Comparison of ENCODE assay signal across 17 mouse cellular contexts in the genomic region with DNA sequence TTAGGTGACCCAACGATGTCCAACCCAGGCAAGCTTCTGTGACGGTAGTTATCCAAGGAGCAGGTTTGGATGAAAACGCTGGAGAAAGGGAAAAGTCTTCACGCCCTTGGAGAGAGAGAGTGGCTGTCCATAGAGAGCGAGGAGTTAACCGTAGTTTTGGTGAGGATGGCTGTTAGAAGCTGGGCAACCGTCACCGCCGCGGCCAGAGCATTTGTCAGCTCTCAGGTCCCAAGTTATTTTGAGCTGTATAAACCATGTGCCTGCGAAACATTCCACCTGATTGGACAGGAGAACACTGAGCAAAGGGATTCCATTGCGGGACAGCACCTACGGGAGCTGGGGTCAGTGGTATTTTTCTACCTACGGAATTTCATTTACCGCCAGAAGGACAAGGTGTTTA. TPM values are rescaled to one million over a fixed set of nuclear protein-coding genes. Genes with fewer than 3 reads are reported as not detected.
DNase-seq lines count a peak whose midpoint lies in the region; ATAC-seq and TF ChIP-seq lines count a peak whose summit lies in the region.
"Had no signal": no experiment of that assay in that cellular context is flagged by ENCODE, and none has a peak within 500 bp of the region (broad histone marks: within the 10 kb centered on the region; RNA-seq: fewer than 3 reads in every experiment).

Gene Mypn, minus strand, starts transcription at position 225 of the 400 bp plus-strand sequence.

- H3K4me3 ChIP-seq in gastrocnemius, adult 2 months: peak within 1 kb of the TSS; percentile 77
- H3K4me3 ChIP-seq in heart, embryonic 15.5 days: peak within 1 kb of the TSS; percentile 52
- H3K4me3 ChIP-seq in myocyte: no peak within 1 kb of the TSS
- H3K4me3 ChIP-seq: forebrain, embryonic 15.5 days; limb, embryonic 12.5 days; neural tube, embryonic 13.5 days had no signal

- ATAC-seq in heart, embryonic 15.5 days (replicated peaks; ENCODE audit: insufficient number of reproducible peaks, insufficient read depth, low FRiP score, low read depth): peak; percentile 75; the same call in 1 of the 2 replicates
- ATAC-seq: forebrain, embryonic 15.5 days; lung, postnatal 0 days had no signal

- H3K9me3 ChIP-seq in heart, embryonic 15.5 days (replicated peaks): no peaks in the 10 kb centered on the region
- H3K9me3 ChIP-seq: forebrain, embryonic 15.5 days; G1E; limb, embryonic 12.5 days; neural tube, embryonic 13.5 days had no signal

- 43% methylated on average over 15 of the region's 15 CpGs for WGBS in heart, embryonic 15.5 days

- peak within 1 kb of the TSS; percentile 54 for H3K4me2 ChIP-seq in heart, embryonic 15.5 days
- H3K4me2 ChIP-seq in myocyte (ENCODE audit: low read depth): peak within 1 kb of the TSS; percentile 48
- H3K4me2 ChIP-seq: forebrain, embryonic 15.5 days; limb, embryonic 12.5 days; neural tube, embryonic 13.5 days had no signal

- no peaks in the 10 kb centered on the region for H3K36me3 ChIP-seq in heart, embryonic 15.5 days
- no peaks in the 10 kb centered on the region for H3K36me3 ChIP-seq in myocyte (ENCODE audit: control insufficient read depth, insufficient read depth)
- H3K36me3 ChIP-seq: forebrain, embryonic 15.5 days; G1E; limb, embryonic 12.5 days; neural tube, embryonic 13.5 days had no signal

- no peaks in the 10 kb centered on the region for H3K79me2 ChIP-seq in myocyte (ENCODE audit: control insufficient read depth, insufficient read depth)

- TF ChIP-seq CTCF in gastrocnemius, adult 2 months (IDR thresholded peaks at IDR 0.05): no peak

- peak; percentile 81 for DNase-seq in gastrocnemius, adult 2 months
- DNase-seq in heart, adult 18-20 months: peak; percentile 56 to 70
- no peak for DNase-seq in adrenal gland, adult (ENCODE audit: inconsistent age in 2 of 2, low spot score in 1 of 2)
- DNase-seq in retina, postnatal 1 day: no peak
- DNase-seq in yolk sac, embryonic 10.5 days (ENCODE audit: low spot score): no peak
- DNase-seq: adrenal gland, postnatal 10 days; cerebellum, adult 9-10 months; kidney, adult 8-10 months had no signal

- no peak for TF ChIP-seq POLR2A in myocyte (IDR thresholded peaks at IDR 0.05; ENCODE audit: insufficient read length, low read depth)

- H3ac ChIP-seq in myocyte (ENCODE audit: control insufficient read depth, insufficient read length): no peak within 1 kb of the TSS

- H3K4me1 ChIP-seq in heart, embryonic 15.5 days (replicated peaks): peaks cover 8% of the 10 kb centered on the region
- H3K4me1 ChIP-seq: forebrain, embryonic 15.5 days; limb, embryonic 12.5 days; neural tube, embryonic 13.5 days had no signal

- intact Hi-C loops in gastrocnemius, adult 2 months (cut with DNase I): no loop called here

- H3K27me3 ChIP-seq in heart, embryonic 15.5 days: no peaks in the 10 kb centered on the region
- H3K27me3 ChIP-seq in myocyte (ENCODE audit: control insufficient read depth, insufficient read depth, insufficient read length): no peaks in the 10 kb centered on the region
- H3K27me3 ChIP-seq: forebrain, embryonic 15.5 days; limb, embryonic 12.5 days; neural tube, embryonic 13.5 days had no signal

- peak within 1 kb of the TSS; percentile 96 for H3K27ac ChIP-seq in gastrocnemius, adult 2 months
- peak within 1 kb of the TSS; percentile 86 for H3K27ac ChIP-seq in heart, embryonic 15.5 days
- H3K27ac ChIP-seq: forebrain, embryonic 15.5 days; limb, embryonic 12.5 days; liver, embryonic 14.5 days; neural tube, embryonic 13.5 days had no signal

- H3K9ac ChIP-seq in heart, embryonic 15.5 days: peak within 1 kb of the TSS; percentile 47
- H3K9ac ChIP-seq: forebrain, embryonic 15.5 days; limb, embryonic 12.5 days; liver, embryonic 14.5 days; neural tube, embryonic 13.5 days had no signal

TF ChIP-seq in myocyte, 11 proteins besides CTCF, POLR2A, EP300 and RAD21:
- TF ChIP-seq TCF12 (IDR thresholded peaks at IDR 0.05; ENCODE audit: insufficient read depth, poor library complexity, severe bottlenecking) (no peak), E2F4 (IDR thresholded peaks at IDR 0.05; ENCODE audit: insufficient read depth) (no peak), MYOD1 (IDR thresholded peaks at IDR 0.05; ENCODE audit: control insufficient read depth in 1 of 3, insufficient read length in 2 of 3, low read depth in 2 of 3) (no peak), MAX (IDR thresholded peaks at IDR 0.05; ENCODE audit: low read depth) (no peak), POLR2AphosphoS2 (IDR thresholded peaks at IDR 0.05; ENCODE audit: insufficient read length, low read depth) (no peak), MYOG (IDR thresholded peaks at IDR 0.05; ENCODE audit: control insufficient read depth in 1 of 3, insufficient read depth in 1 of 3, insufficient read length in 2 of 3, low read depth in 2 of 3) (no peak), USF1 (IDR thresholded peaks at IDR 0.05; ENCODE audit: low read depth) (no peak), REST (IDR thresholded peaks at IDR 0.05; ENCODE audit: insufficient read depth, insufficient read length) (no peak), TCF3 (IDR thresholded peaks at IDR 0.05; ENCODE audit: insufficient read length, low read depth) (no peak), CEBPB (IDR thresholded peaks at IDR 0.05; ENCODE audit: insufficient read depth, poor library complexity, severe bottlenecking) (no peak), SRF (IDR thresholded peaks at IDR 0.05; ENCODE audit: control insufficient read depth, insufficient read length, low read depth) (no peak)

RNA-seq across cellular contexts. Expression of gene Mypn, which starts in this region (rescaled TPM):
- total RNA-seq in gastrocnemius, adult 2 months (2021): 100 to 1,000 TPM; 248 to 338 TPM
- total RNA-seq in heart, adult 18-20 months (2021): 100 to 1,000 TPM in 1 of 2 experiments, 10 to 100 TPM in 1; 94.1 to 106 TPM
- 8.7 and 9.9 TPM in 2 replicates for polyA plus RNA-seq in heart, embryonic 15.5 days (2015; fragmentation: Nextera tagmentation; extraction: Ambion mirVana)
- polyA plus RNA-seq in myocyte (2012; fragmentation: generic; extraction: Trizol): 7.9 TPM
- total RNA-seq: G1E; megakaryocyte-erythroid progenitor cell, adult 5-6 weeks had no signal
- polyA plus RNA-seq: G1E had no signal

Comparison
In these comparisons a context has a peak if more than half of its experiments do, and no peak if none do; other contexts are left out.
1. DNase-seq: peak in gastrocnemius, adult 2 months (single experiment) and heart, adult 18-20 months (2 of 2); none in adrenal gland, adult (0 of 2), retina, postnatal 1 day (single experiment) and yolk sac, embryonic 10.5 days (single experiment).